Mouse (Mus musculus) liver, embryonic 11.5 days (tissue): ENCODE measurements around the gene Pld3. TPM values are rescaled to one million over a fixed set of nuclear protein-coding genes. Genes with fewer than 3 reads are reported as not detected.
A peak's percentile ranks its signal among the peaks of the same experiment; 100 is the strongest.

ENCODE experiments used
- ATAC-seq: fragments of 200-750 bp; cut with Nextera tagmentation; replicated peaks from 2 replicates; pipeline ENCODE4 v1.8.0; 2017; ENCODE audit warnings: moderate number of reproducible peaks, mild to moderate bottlenecking, moderate TSS enrichment, moderate library complexity; ENCODE audit not compliant: low FRiP score
- DNase-seq: peaks from one replicate; pipeline ENCODE4 v3.0.0-alpha.2; 2017; ENCODE audit warnings: low spot score
- H3K27ac ChIP-seq: fragments of 300-500 bp; sonication (generic); 2 replicates; pipeline ENCODE4 v1.5.1; 2014; ENCODE audit warnings: mild to moderate bottlenecking, low read depth, low read length, control low read depth
- H3K27me3 ChIP-seq: fragments of 300-500 bp; sonication (generic); replicated peaks from 2 replicates; pipeline ENCODE4 v1.6.1; 2014; ENCODE audit warnings: low read length, mixed read lengths; ENCODE audit not compliant: control insufficient read depth, insufficient read depth
- H3K36me3 ChIP-seq: fragments of 300-500 bp; sonication (generic); 2 replicates; pipeline ENCODE4 v1.6.1; 2014; ENCODE audit warnings: mild to moderate bottlenecking, low read length, moderate library complexity, mixed read lengths; ENCODE audit not compliant: control insufficient read depth, insufficient read depth
- H3K4me1 ChIP-seq: fragments of 300-500 bp; sonication (generic); replicated peaks from 2 replicates; pipeline ENCODE4 v1.6.1; 2014; ENCODE audit warnings: low read length, mixed read lengths; ENCODE audit not compliant: control insufficient read depth, insufficient read depth
- H3K4me2 ChIP-seq: fragments of 300-500 bp; sonication (generic); 2 replicates; pipeline ENCODE4 v1.6.1; 2014; ENCODE audit warnings: mild to moderate bottlenecking, control low read depth, moderate library complexity
- H3K4me3 ChIP-seq: fragments of 300-500 bp; sonication (generic); 2 replicates; pipeline ENCODE4 v1.5.1; 2014; ENCODE audit warnings: low read depth, low read length, control low read depth
- H3K9ac ChIP-seq: fragments of 300-500 bp; sonication (generic); 2 replicates; pipeline ENCODE4 v1.6.1; 2014; ENCODE audit warnings: low read depth, low read length, control low read depth
- H3K9me3 ChIP-seq: fragments of 300-500 bp; sonication (generic); 2 replicates; pipeline ENCODE4 v1.6.1; 2016; ENCODE audit warnings: low read length, inconsistent platforms, mixed read lengths; ENCODE audit not compliant: control insufficient read depth
- WGBS: fragments of 180-500 bp; shearing (Covaris S2); extraction: QIAGEN DNeasy Blood & Tissue Kit; methylation state at CpG from one replicate; pipeline ENCODE4 v1.1.7; 2014; 5-methylcytosine and 5-hydroxymethylcytosine counted together
- polyA plus RNA-seq: library from polyadenylated mRNA; unstranded; fragments of >200 nt; fragmentation: Nextera tagmentation; extraction: Ambion mirVana; gene quantifications from 2 replicates; pipeline ENCODE4 v1.2.1, GENCODE M21; 2014

Gene Pld3
- polyA plus RNA-seq, 1 experiment from 2014 or later = 44.4 TPM

- Histone ChIP-seq H3K4me2 (no peak overlapping the region), H3K4me1 (peaks cover 7% of the 10 kb centered on the region), H3K4me3 (no peak overlapping the region), H3K27me3 (no peaks in the 10 kb centered on the region), H3K27ac (no peak overlapping the region), H3K36me3 (no peaks in the 10 kb centered on the region), H3K9ac (no peak overlapping the region), H3K9me3 (no peaks in the 10 kb centered on the region)
- WGBS = 95% methylated on average over 13 of the region's 13 CpGs
- no peak for ATAC-seq
- no peak for DNase-seq
Measured at GRCm38 (mm10) chr7:27523805-27524204, 29.2 kb downstream of the Pld3 start.

- H3K27ac ChIP-seq = no peak within 1 kb of the TSS
- no peak within 1 kb of the TSS for H3K9ac ChIP-seq
Measured at GRCm38 (mm10) chr7:27522967-27523366, 30.1 kb downstream of the Pld3 start, which contains the start of gene Hipk4. Gene Hipk4, plus strand, starts transcription at chr7:27523267.

GRCm38 (mm10) chr7:27520599-27520998 lies 32.4 kb downstream of the Pld3 start:
- DNase-seq (no peak), ATAC-seq (no peak)
- Histone ChIP-seq H3K36me3 (peaks cover 3% of the 10 kb centered on the region; the same call in 1 of the 2 replicates), H3K9ac (no peak overlapping the region), H3K9me3 (no peaks in the 10 kb centered on the region), H3K27ac (no peak overlapping the region), H3K4me1 (0 out of 2 replicates have a peak, but pooled peaks cover under 1% of the 10 kb centered on the region), H3K27me3 (no peaks in the 10 kb centered on the region), H3K4me3 (no peak overlapping the region), H3K4me2 (no peak overlapping the region)
- 71% methylated on average over 1 of the region's 1 CpGs for WGBS

More at GRCm38 (mm10) chr7:27522967-27523366, 30.1 kb downstream of the Pld3 start, which contains the start of gene Hipk4:
- 60% methylated on average over 5 of the region's 5 CpGs for WGBS
- DNase-seq = no peak
- Histone ChIP-seq H3K4me2 (no peak within 1 kb of the TSS), H3K4me1 (peaks cover 7% of the 10 kb centered on the region), H3K27me3 (no peaks in the 10 kb centered on the region), H3K4me3 (no peak within 1 kb of the TSS), H3K36me3 (peaks cover under 1% of the 10 kb centered on the region; the same call in 1 of the 2 replicates), H3K9me3 (no peaks in the 10 kb centered on the region)
- no peak for ATAC-seq

- Histone ChIP-seq H3K27me3 (no peaks in the 10 kb centered on the region), H3K4me1 (no peaks in the 10 kb centered on the region), H3K9ac (no peak overlapping the region), H3K36me3 (peaks cover 3% of the 10 kb centered on the region; the same call in 1 of the 2 replicates), H3K9me3 (no peaks in the 10 kb centered on the region), H3K4me2 (no peak overlapping the region), H3K27ac (no peak overlapping the region), H3K4me3 (no peak overlapping the region)
- ATAC-seq (no peak), DNase-seq (no peak)
Measured at GRCm38 (mm10) chr7:27520104-27520503, 32.9 kb downstream of the Pld3 start.

GRCm38 (mm10) chr7:27518314-27518713 lies 34.7 kb downstream of the Pld3 start:
- Histone ChIP-seq H3K9me3 (no peaks in the 10 kb centered on the region), H3K4me3 (no peak overlapping the region), H3K4me1 (no peaks in the 10 kb centered on the region), H3K27me3 (no peaks in the 10 kb centered on the region), H3K4me2 (no peak overlapping the region), H3K36me3 (peaks cover 3% of the 10 kb centered on the region; the same call in 1 of the 2 replicates), H3K27ac (no peak overlapping the region), H3K9ac (no peak overlapping the region)
- WGBS = 74% methylated on average over 9 of the region's 9 CpGs
- ATAC-seq (no peak), DNase-seq (no peak)

GRCm38 (mm10) chr7:27514961-27515360 lies 38.1 kb downstream of the Pld3 start:
- no peak for ATAC-seq
- Histone ChIP-seq H3K4me2 (no peak overlapping the region), H3K9ac (no peak overlapping the region), H3K4me3 (no peak overlapping the region), H3K27me3 (no peaks in the 10 kb centered on the region), H3K4me1 (no peaks in the 10 kb centered on the region), H3K27ac (no peak overlapping the region), H3K36me3 (peaks cover 3% of the 10 kb centered on the region; the same call in 1 of the 2 replicates), H3K9me3 (no peaks in the 10 kb centered on the region)
- WGBS = 72% methylated on average over 9 of the region's 9 CpGs
- no peak for DNase-seq

- H3K27ac ChIP-seq = no peak overlapping the region
- H3K27me3 ChIP-seq = no peaks in the 10 kb centered on the region
- no peaks in the 10 kb centered on the region for H3K36me3 ChIP-seq
- WGBS = 90% methylated on average over 2 of the region's 2 CpGs
- no peaks in the 10 kb centered on the region for H3K9me3 ChIP-seq
- no peak overlapping the region for H3K9ac ChIP-seq
- no peak for DNase-seq
- peaks cover 7% of the 10 kb centered on the region for H3K4me1 ChIP-seq
- no peak overlapping the region for H3K4me3 ChIP-seq
- no peak for ATAC-seq
- no peak overlapping the region for H3K4me2 ChIP-seq
Measured at GRCm38 (mm10) chr7:27510809-27511208, 42.2 kb downstream of the Pld3 start.

- H3K9ac ChIP-seq = no peak overlapping the region
- peak; percentile 55 for DNase-seq
- 20% methylated on average over 6 of the region's 6 CpGs for WGBS
Measured at GRCm38 (mm10) chr7:27508648-27509005, 44.4 kb downstream of the Pld3 start.

More at GRCm38 (mm10) chr7:27508648-27509005, 44.4 kb downstream of the Pld3 start:
- Histone ChIP-seq H3K4me1 (peaks cover 7% of the 10 kb centered on the region), H3K27ac (peak overlapping the region; percentile 82), H3K4me3 (peak overlapping the region; percentile 68), H3K27me3 (no peaks in the 10 kb centered on the region), H3K4me2 (peak overlapping the region; percentile 80), H3K9me3 (no peaks in the 10 kb centered on the region), H3K36me3 (no peaks in the 10 kb centered on the region)
- ATAC-seq = peak; percentile 78
